Mouse (Mus musculus) olfactory bulb, adult 2 months (tissue): ENCODE data around the gene Fbxw8.

ENCODE experiments used
- CTCF ChIP-seq: fragments of 200-500 bp; IDR thresholded peaks from 2 replicates; pipeline ENCODE4 v1.5.1; 2012; ENCODE audit warnings: low read depth, mild to moderate bottlenecking, low read length, moderate library complexity; ENCODE audit not compliant: insufficient read depth
- POLR2A ChIP-seq: fragments of 200-500 bp; IDR thresholded peaks from 2 replicates; pipeline ENCODE4 v1.6.1; 2012; ENCODE audit warnings: mild to moderate bottlenecking, low read depth, low read length, moderate library complexity; ENCODE audit not compliant: insufficient read depth

DNA sequence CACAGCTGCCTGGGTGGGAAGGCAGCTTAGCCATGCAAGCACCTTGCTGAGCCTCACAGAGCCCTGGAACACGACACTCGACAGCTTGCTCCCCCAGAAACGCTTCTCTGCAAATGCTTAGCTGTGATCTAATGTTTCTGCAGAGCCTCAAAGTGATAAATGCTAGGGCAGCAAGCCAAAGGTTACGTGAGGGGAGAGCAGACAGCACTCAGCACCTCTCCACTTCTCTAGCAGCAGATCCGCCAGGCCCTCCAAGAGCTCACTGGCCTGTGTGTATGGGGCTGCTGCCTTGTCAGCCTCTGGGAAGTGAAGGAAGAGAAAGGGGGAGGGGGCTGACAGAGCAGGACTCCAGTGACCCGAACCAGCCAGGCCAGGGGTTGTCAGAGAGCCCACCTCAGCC, 27.1 kb downstream of the Fbxw8 start:
- no peak for TF ChIP-seq CTCF
- TF ChIP-seq POLR2A: no peak
